Comparison of ENCODE assay signal across 8 mouse cellular contexts in the genomic region with DNA sequence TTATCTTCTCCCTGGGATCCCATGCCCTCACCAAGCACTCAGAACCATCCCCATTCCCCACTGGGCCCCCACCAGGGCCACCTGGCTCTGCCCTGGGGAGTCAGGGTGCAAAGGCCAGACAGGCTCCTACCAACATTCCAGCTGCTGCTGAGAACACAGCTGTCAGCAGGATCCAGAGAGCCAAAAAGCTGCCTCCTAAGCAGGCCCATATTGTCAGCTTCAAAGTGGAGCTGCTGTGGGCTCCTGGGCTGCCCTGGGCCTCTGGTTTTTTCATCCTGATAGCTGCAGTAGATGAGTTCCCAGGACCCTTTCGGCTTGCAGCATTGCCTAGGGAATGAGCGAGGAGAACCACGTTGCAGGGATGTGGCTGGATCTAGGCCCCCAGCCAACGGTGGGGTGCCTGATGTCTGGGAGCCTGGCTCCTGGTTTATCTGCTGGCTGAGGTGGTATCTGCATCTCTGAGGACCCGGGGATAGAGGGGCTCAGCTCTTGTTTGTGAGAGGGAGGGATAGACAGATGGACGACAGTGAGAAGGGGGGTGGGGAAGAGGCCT. TPM values are rescaled to one million over a fixed set of nuclear protein-coding genes. Genes with fewer than 3 reads are reported as not detected.
A peak's percentile ranks its signal among the peaks of the same experiment; 100 is the strongest.
DNase-seq lines count a peak whose midpoint lies in the region; ATAC-seq and TF ChIP-seq lines count a peak whose summit lies in the region.

No protein-coding gene starts in this region.

- no peak for TF ChIP-seq CTCF in C2C12 (IDR thresholded peaks at IDR 0.05; ENCODE audit: control insufficient read depth, insufficient read depth, insufficient read length)
- TF ChIP-seq CTCF in bone marrow, adult 2 months (IDR thresholded peaks at IDR 0.05; ENCODE audit: control insufficient read depth, insufficient read depth, low read length): no peak

- no peaks in the 10 kb centered on the region for H3K79me3 ChIP-seq in C2C12 (ENCODE audit: low read depth)

- H3K9me3 ChIP-seq in limb, embryonic 10.5 days (replicated peaks): no peaks in the 10 kb centered on the region
- H3K9me3 ChIP-seq in stomach, embryonic 15.5 days: no peaks in the 10 kb centered on the region

- 44% methylated on average over 6 of the region's 6 CpGs for WGBS in bone marrow, adult 2 months
- 16% methylated on average over 6 of the region's 6 CpGs for WGBS in limb, embryonic 10.5 days
- WGBS in stomach, embryonic 15.5 days: 20% methylated on average over 6 of the region's 6 CpGs

- no peaks in the 10 kb centered on the region for H3K79me2 ChIP-seq in C2C12 (ENCODE audit: control insufficient read depth, insufficient read depth)

- H3ac ChIP-seq in C2C12 (ENCODE audit: control insufficient read depth, insufficient read length, low read depth): no peak overlapping the region

- H3K36me3 ChIP-seq in C2C12 (ENCODE audit: control insufficient read depth, insufficient read depth): no peaks in the 10 kb centered on the region
- no peaks in the 10 kb centered on the region for H3K36me3 ChIP-seq in limb, embryonic 10.5 days
- H3K36me3 ChIP-seq in stomach, embryonic 15.5 days: no peaks in the 10 kb centered on the region

- H3K9ac ChIP-seq in stomach, embryonic 15.5 days: no peak overlapping the region

- H3K27me3 ChIP-seq in C2C12 (ENCODE audit: control insufficient read depth, insufficient read depth, insufficient read length): no peaks in the 10 kb centered on the region
- 0 out of 2 replicates have a peak, but pooled peaks cover 9% of the 10 kb centered on the region for H3K27me3 ChIP-seq in limb, embryonic 10.5 days (ENCODE audit: low read depth, poor library complexity, severe bottlenecking)
- no peaks in the 10 kb centered on the region for H3K27me3 ChIP-seq in stomach, embryonic 15.5 days (replicated peaks)

- H3K4me1 ChIP-seq in bone marrow, adult 2 months (ENCODE audit: control insufficient read depth, insufficient read depth, low read length): peaks cover 9% of the 10 kb centered on the region; the same call in 1 of the 2 replicates
- H3K4me1 ChIP-seq in limb, embryonic 10.5 days: peaks cover 68% of the 10 kb centered on the region
- peaks cover 69% of the 10 kb centered on the region for H3K4me1 ChIP-seq in stomach, embryonic 15.5 days

- intact Hi-C loops in heart, postnatal 10 days (cut with DNase I): loop anchor here (5.0 kb wide), 1 partner anchor 36 kb away; no protein-coding TSS in a partner anchor

- peak; percentile 56 to 62 for DNase-seq in heart, postnatal 10 days
- no peak for DNase-seq in limb, embryonic 10.5 days (ENCODE audit: low spot score)
- no peak for DNase-seq in embryo, embryonic 11 days
- DNase-seq in right cerebral cortex, postnatal 36 days (ENCODE audit: low spot score in 2 of 2): no peak
- DNase-seq in adrenal gland, postnatal 10 days: no peak

- TF ChIP-seq POLR2A in bone marrow, adult 2 months (IDR thresholded peaks at IDR 0.05; ENCODE audit: borderline replicate concordance, control insufficient read depth, low read depth, low read length): no peak

- no peak for ATAC-seq in stomach, embryonic 15.5 days (ENCODE audit: insufficient read depth, low FRiP score, low read depth)

- peak overlapping the region; percentile 22 for H3K27ac ChIP-seq in bone marrow, adult 2 months (ENCODE audit: control insufficient read depth, insufficient read depth, low read depth, low read length, poor library complexity)
- H3K27ac ChIP-seq in limb, embryonic 10.5 days: peak overlapping the region; percentile 91
- H3K27ac ChIP-seq in stomach, embryonic 15.5 days: peak overlapping the region; percentile 94

- H3K4me3 ChIP-seq in C2C12 (ENCODE audit: insufficient read depth, poor library complexity, severe bottlenecking): no peak overlapping the region
- no peak overlapping the region for H3K4me3 ChIP-seq in bone marrow, adult 2 months (replicated peaks; ENCODE audit: control insufficient read depth, low read depth, low read length)
- no peak overlapping the region for H3K4me3 ChIP-seq in limb, embryonic 10.5 days
- H3K4me3 ChIP-seq in stomach, embryonic 15.5 days (replicated peaks): no peak overlapping the region

- H3K4me2 ChIP-seq in stomach, embryonic 15.5 days: no peak overlapping the region

TF ChIP-seq in C2C12, 6 proteins besides CTCF, POLR2A, EP300 and RAD21:
- peak; percentile 38 for TF ChIP-seq MYOD1 (IDR thresholded peaks at IDR 0.05; ENCODE audit: control insufficient read depth, insufficient read length, low read depth)
- TF ChIP-seq MAX (IDR thresholded peaks at IDR 0.05): no peak
- no peak for TF ChIP-seq USF1 (IDR thresholded peaks at IDR 0.05; ENCODE audit: low read depth)
- no peak for TF ChIP-seq MYOG (IDR thresholded peaks at IDR 0.05; ENCODE audit: control insufficient read depth, extremely low read depth, insufficient read length)
- TF ChIP-seq FOSL1 (IDR thresholded peaks at IDR 0.05; ENCODE audit: insufficient read depth, low read length, poor library complexity, severe bottlenecking): no peak
- TF ChIP-seq CEBPB (IDR thresholded peaks at IDR 0.05; ENCODE audit: low read depth): no peak
TF ChIP-seq in C2C12: peak in this region for 1.

RNA-seq across cellular contexts. Expression of gene Wasf2, which starts 36.7 kb away (rescaled TPM):
- 52.1 TPM for polyA plus RNA-seq in C2C12 (2012; fragmentation: generic; extraction: Trizol)
- polyA plus RNA-seq in bone marrow, adult 2 months (2011; ENCODE audit: insufficient read depth, insufficient read length, low replicate concordance, missing spikeins): 31.9 and 56.6 TPM in 2 replicates
- 100 to 1,000 TPM; 134 to 164 TPM for total RNA-seq in heart, postnatal 10 days (2021)
- 62.9 and 73.7 TPM in 2 replicates for polyA plus RNA-seq in limb, embryonic 10.5 days (2016; fragmentation: Nextera tagmentation; extraction: Ambion mirVana)
- 109 TPM in 2 replicates for polyA plus RNA-seq in stomach, embryonic 15.5 days (2015; fragmentation: Nextera tagmentation; extraction: Ambion mirVana)
- 100 to 1,000 TPM; 122 to 123 TPM for total RNA-seq in adrenal gland, postnatal 10 days (2021)

Comparison
In these comparisons a context has a peak if more than half of its experiments do, and no peak if none do; other contexts are left out.
1. H3K27ac ChIP-seq: peak in every context shown above with its lines; median percentile 94 in stomach, embryonic 15.5 days; 91 in limb, embryonic 10.5 days; 22 in bone marrow, adult 2 months.
2. DNase-seq: peak in heart, postnatal 10 days (2 of 2); none in limb, embryonic 10.5 days (single experiment), embryo, embryonic 11 days (single experiment), right cerebral cortex, postnatal 36 days (0 of 2) and adrenal gland, postnatal 10 days (single experiment).